Mouse (Mus musculus): ENCODE results near the gene Hspb6. TPM values are rescaled to one million over a fixed set of nuclear protein-coding genes. Genes with fewer than 3 reads are reported as not detected.

Gene Hspb6
- total and polyA plus RNA-seq, 3 experiments, result 0.79 to 6.0 (median 2.3) TPM

- DNase-seq (ENCODE audit: extremely low read depth), result no peak
- H3K9me3 ChIP-seq (replicated peaks; ENCODE audit: low read length), result no peaks in the 10 kb centered on the region
- in situ Hi-C loops (cut with MboI; ENCODE audit: low pct_ligation_motif_present, low pct_unique_long_range_greater_than_20kb, low sequenced_read_pairs), result no loop called here
- H3K4me3 ChIP-seq (replicated peaks in 1 of 3; ENCODE audit: low read depth in 2 of 3, low read length in 2 of 3, poor library complexity in 1 of 3), result no peak overlapping the region
- no peak overlapping the region for H3K27ac ChIP-seq (ENCODE audit: insufficient read depth, low read depth)
- no peak overlapping the region for H3K9ac ChIP-seq (ENCODE audit: insufficient read depth, low read depth)
- H3K79me2 ChIP-seq (replicated peaks; ENCODE audit: control insufficient read depth, extremely low read depth, insufficient read depth, poor library complexity, severe bottlenecking), result no peaks in the 10 kb centered on the region
- dilution Hi-C loops (cut with MboI; ENCODE audit: extremely low pct_ligation_motif_present, extremely low pct_unique_long_range_greater_than_20kb, low sequenced_read_pairs), result no loop called here
- H3K36me3 ChIP-seq (replicated peaks in 1 of 2; ENCODE audit: control insufficient read depth in 1 of 2, insufficient read depth in 1 of 2, low read length in 1 of 2), result peaks cover 93 to 100% of the 10 kb centered on the region in 2 experiments
- TF ChIP-seq MEF2A (IDR thresholded peaks at IDR 0.05; ENCODE audit: borderline replicate concordance, low read depth, low read length), result no peak
- TF ChIP-seq ZC3H11A (IDR thresholded peaks at IDR 0.05; ENCODE audit: low read depth, low read length), result no peak
- TF ChIP-seq CTCF (conservative IDR thresholded peaks at IDR 0.05 in 1 of 2, IDR thresholded peaks at IDR 0.05 in 1 of 2; ENCODE audit: low read depth in 2 of 2, low read length in 2 of 2), result no peak
- no peak for TF ChIP-seq NELFE (IDR thresholded peaks at IDR 0.05; ENCODE audit: low read depth, low read length)
- no peak for TF ChIP-seq EP300 (IDR thresholded peaks at IDR 0.05; ENCODE audit: low read length)
- no peak for TF ChIP-seq NRF1 (IDR thresholded peaks at IDR 0.05; ENCODE audit: low read depth, low read length)
- TF ChIP-seq TCF12 (IDR thresholded peaks at IDR 0.05; ENCODE audit: low read depth, low read length), result no peak
- TF ChIP-seq PAX5 (IDR thresholded peaks at IDR 0.05; ENCODE audit: low read length), result no peak
- no peak for TF ChIP-seq SIN3A (IDR thresholded peaks at IDR 0.05; ENCODE audit: low read length)
- no peak for TF ChIP-seq ELF1 (IDR thresholded peaks at IDR 0.05; ENCODE audit: low read depth, low read length)
- TF ChIP-seq KAT2A (IDR thresholded peaks at IDR 0.05; ENCODE audit: insufficient replicate concordance, low read length), result no peak
- no peak for TF ChIP-seq BHLHE40 (IDR thresholded peaks at IDR 0.05; ENCODE audit: low read depth, low read length)
- TF ChIP-seq USF2 (conservative IDR thresholded peaks at IDR 0.05; ENCODE audit: low read depth, low read length), result no peak
- no peak overlapping the region for H3K4me2 ChIP-seq (ENCODE audit: insufficient read depth, low read depth, poor library complexity, severe bottlenecking)
- no peaks in the 10 kb centered on the region for H3K27me3 ChIP-seq (replicated peaks)
- H3K4me1 ChIP-seq (ENCODE audit: control insufficient read depth in 1 of 2, insufficient read depth in 2 of 2), result no peaks in the 10 kb centered on the region
Observed at GRCm38 (mm10) chr7:30572969-30573368, 21.0 kb downstream of the Hspb6 start.

GRCm38 (mm10) chr7:30579950-30580349, 28.0 kb downstream of the Hspb6 start:
- H3K4me3 ChIP-seq (replicated peaks in 1 of 3; ENCODE audit: low read depth in 2 of 3, low read length in 2 of 3, poor library complexity in 1 of 3), result no peak overlapping the region

GRCm38 (mm10) chr7:30581547-30581946, 29.6 kb downstream of the Hspb6 start:
- H3K27ac ChIP-seq (ENCODE audit: insufficient read depth, low read depth), result no peak overlapping the region
- H3K9me3 ChIP-seq (replicated peaks; ENCODE audit: low read length), result no peaks in the 10 kb centered on the region
- DNase-seq (ENCODE audit: extremely low read depth), result no peak
- in situ Hi-C loops (cut with MboI; ENCODE audit: low pct_ligation_motif_present, low pct_unique_long_range_greater_than_20kb, low sequenced_read_pairs) (no loop called here), dilution Hi-C loops (cut with MboI; ENCODE audit: extremely low pct_ligation_motif_present, extremely low pct_unique_long_range_greater_than_20kb, low sequenced_read_pairs) (no loop called here)
- peaks cover 7% of the 10 kb centered on the region for H3K79me2 ChIP-seq (replicated peaks; ENCODE audit: control insufficient read depth, extremely low read depth, insufficient read depth, poor library complexity, severe bottlenecking)
- no peaks in the 10 kb centered on the region for H3K27me3 ChIP-seq (replicated peaks)
- H3K4me2 ChIP-seq (ENCODE audit: insufficient read depth, low read depth, poor library complexity, severe bottlenecking), result no peak overlapping the region
- H3K9ac ChIP-seq (ENCODE audit: insufficient read depth, low read depth), result no peak overlapping the region
- H3K4me3 ChIP-seq (replicated peaks in 1 of 3; ENCODE audit: low read depth in 2 of 3, low read length in 2 of 3, poor library complexity in 1 of 3), result no peak overlapping the region
- H3K36me3 ChIP-seq (replicated peaks in 1 of 2; ENCODE audit: control insufficient read depth in 1 of 2, insufficient read depth in 1 of 2, low read length in 1 of 2), result peaks cover 98% of the 10 kb centered on the region in 2 experiments
- peaks cover under 1 to 4% of the 10 kb centered on the region in 2 experiments; a peak in 2 of 4 replicates for H3K4me1 ChIP-seq (ENCODE audit: control insufficient read depth in 1 of 2, insufficient read depth in 2 of 2)
- no peak for TF ChIP-seq MAX (IDR thresholded peaks at IDR 0.05; ENCODE audit: low read length)
- no peak for TF ChIP-seq RAD21 (IDR thresholded peaks at IDR 0.05; ENCODE audit: low read depth, low read length)
- no peak for TF ChIP-seq CHD2 (IDR thresholded peaks at IDR 0.05; ENCODE audit: low read length)
- no peak for TF ChIP-seq EP300 (IDR thresholded peaks at IDR 0.05; ENCODE audit: low read length)
- TF ChIP-seq CTCF (conservative IDR thresholded peaks at IDR 0.05 in 1 of 2, IDR thresholded peaks at IDR 0.05 in 1 of 2; ENCODE audit: low read depth in 2 of 2, low read length in 2 of 2), result no peak
- no peak for TF ChIP-seq SMC3 (IDR thresholded peaks at IDR 0.05; ENCODE audit: low read depth, low read length)
- no peak for TF ChIP-seq JUND (conservative IDR thresholded peaks at IDR 0.05; ENCODE audit: low read depth, low read length)
- no peak for TF ChIP-seq ELF1 (IDR thresholded peaks at IDR 0.05; ENCODE audit: low read depth, low read length)
- TF ChIP-seq TCF12 (IDR thresholded peaks at IDR 0.05; ENCODE audit: low read depth, low read length), result no peak
- TF ChIP-seq KAT2A (IDR thresholded peaks at IDR 0.05; ENCODE audit: insufficient replicate concordance, low read length), result no peak
- no peak for TF ChIP-seq ZKSCAN1 (IDR thresholded peaks at IDR 0.05; ENCODE audit: borderline replicate concordance, low read depth, low read length)
- TF ChIP-seq MEF2A (IDR thresholded peaks at IDR 0.05; ENCODE audit: borderline replicate concordance, low read depth, low read length), result no peak
- no peak for TF ChIP-seq MAZ (IDR thresholded peaks at IDR 0.05; ENCODE audit: low read depth, low read length)
- TF ChIP-seq POLR2A (IDR thresholded peaks at IDR 0.05; ENCODE audit: low read depth, low read length), result no peak
- no peak for TF ChIP-seq MAFK (IDR thresholded peaks at IDR 0.05; ENCODE audit: insufficient replicate concordance, low read length)
- TF ChIP-seq JUN (IDR thresholded peaks at IDR 0.05; ENCODE audit: insufficient read depth, low read depth, low read length), result no peak
- TF ChIP-seq USF1 (IDR thresholded peaks at IDR 0.05; ENCODE audit: low read depth, low read length), result no peak
- TF ChIP-seq MXI1 (IDR thresholded peaks at IDR 0.05; ENCODE audit: low read depth, low read length), result no peak

More at GRCm38 (mm10) chr7:30579950-30580349, 28.0 kb downstream of the Hspb6 start:
- Histone ChIP-seq H3K9me3 (replicated peaks; ENCODE audit: low read length) (no peaks in the 10 kb centered on the region), H3K4me1 (ENCODE audit: control insufficient read depth in 1 of 2, insufficient read depth in 2 of 2) (no peaks in the 10 kb centered on the region), H3K4me2 (ENCODE audit: insufficient read depth, low read depth, poor library complexity, severe bottlenecking) (no peak overlapping the region), H3K27ac (ENCODE audit: insufficient read depth, low read depth) (no peak overlapping the region), H3K79me2 (replicated peaks; ENCODE audit: control insufficient read depth, extremely low read depth, insufficient read depth, poor library complexity, severe bottlenecking) (no peaks in the 10 kb centered on the region), H3K27me3 (replicated peaks) (no peaks in the 10 kb centered on the region), H3K9ac (ENCODE audit: insufficient read depth, low read depth) (no peak overlapping the region), H3K36me3 (replicated peaks in 1 of 2; ENCODE audit: control insufficient read depth in 1 of 2, insufficient read depth in 1 of 2, low read length in 1 of 2) (peaks cover 98% of the 10 kb centered on the region in 2 experiments)
- no peak for DNase-seq (ENCODE audit: extremely low read depth)
- dilution Hi-C loops (cut with MboI; ENCODE audit: extremely low pct_ligation_motif_present, extremely low pct_unique_long_range_greater_than_20kb, low sequenced_read_pairs), result no loop called here
- in situ Hi-C loops (cut with MboI; ENCODE audit: low pct_ligation_motif_present, low pct_unique_long_range_greater_than_20kb, low sequenced_read_pairs), result no loop called here
- TF ChIP-seq NELFE (IDR thresholded peaks at IDR 0.05; ENCODE audit: low read depth, low read length) (no peak), ELF1 (IDR thresholded peaks at IDR 0.05; ENCODE audit: low read depth, low read length) (no peak), EP300 (IDR thresholded peaks at IDR 0.05; ENCODE audit: low read length) (no peak), SIN3A (IDR thresholded peaks at IDR 0.05; ENCODE audit: low read length) (no peak)

Data from CH12.LX (cell line).